Mouse (Mus musculus) small intestine, adult 2 months (tissue): Measurements from ENCODE around the gene Evpl. TPM values are rescaled to one million over a fixed set of nuclear protein-coding genes. Genes with fewer than 3 reads are reported as not detected.

ENCODE experiments used
- H3K27ac ChIP-seq: fragments of 200-500 bp; 2 replicates; pipeline ENCODE4 v1.5.1; 2012; ENCODE audit warnings: low read depth, low read length, control low read depth, inconsistent platforms; ENCODE audit not compliant: insufficient read depth
- H3K27me3 ChIP-seq: fragments of 200-500 bp; 2 replicates; pipeline ENCODE4 v1.6.1; 2012; ENCODE audit warnings: mild to moderate bottlenecking, moderate library complexity, low read length, inconsistent platforms; ENCODE audit not compliant: control insufficient read depth, insufficient read depth
- H3K36me3 ChIP-seq: fragments of 200-500 bp; 2 replicates; pipeline ENCODE4 v1.6.1; 2012; ENCODE audit warnings: mild to moderate bottlenecking, low read length, control low read depth, inconsistent platforms; ENCODE audit not compliant: control insufficient read depth, insufficient read depth
- H3K4me1 ChIP-seq: fragments of 200-500 bp; 2 replicates; pipeline ENCODE4 v1.6.1; 2012; ENCODE audit warnings: low read length, inconsistent platforms, mixed read lengths; ENCODE audit not compliant: control insufficient read depth, insufficient read depth, insufficient read length
- H3K4me3 ChIP-seq: fragments of 200-500 bp; 2 replicates; pipeline ENCODE4 v1.5.1; 2012; ENCODE audit warnings: low read depth, mild to moderate bottlenecking, control low read depth, inconsistent platforms, low read length, moderate library complexity
- CTCF ChIP-seq: fragments of 200-500 bp; IDR thresholded peaks from 2 replicates; pipeline ENCODE4 v1.5.1; 2012; ENCODE audit warnings: low read depth, mild to moderate bottlenecking, control low read depth, inconsistent platforms, low read length, moderate library complexity, mixed read lengths; ENCODE audit not compliant: insufficient replicate concordance, insufficient read length; ENCODE audit errors: extremely low read depth
- POLR2A ChIP-seq: fragments of 200-500 bp; IDR thresholded peaks from 2 replicates; pipeline ENCODE4 v1.6.1; 2012; ENCODE audit warnings: low read depth, mild to moderate bottlenecking, control low read depth, inconsistent platforms, low read length, moderate library complexity
- WGBS: fragments of 180-500 bp; shearing (Covaris S2); methylation state at CpG from one replicate; pipeline ENCODE4 v1.1.7; 2018; 5-methylcytosine and 5-hydroxymethylcytosine counted together
- polyA plus RNA-seq: library from polyadenylated mRNA; depleted of rRNA; stranded (reverse); fragments of >200 nt; gene quantifications from 2 replicates; pipeline ENCODE4 v1.2.3, GENCODE M21; 2012

Evpl gene
- polyA plus RNA-seq, 1 experiment: 12.1 TPM

DNA sequence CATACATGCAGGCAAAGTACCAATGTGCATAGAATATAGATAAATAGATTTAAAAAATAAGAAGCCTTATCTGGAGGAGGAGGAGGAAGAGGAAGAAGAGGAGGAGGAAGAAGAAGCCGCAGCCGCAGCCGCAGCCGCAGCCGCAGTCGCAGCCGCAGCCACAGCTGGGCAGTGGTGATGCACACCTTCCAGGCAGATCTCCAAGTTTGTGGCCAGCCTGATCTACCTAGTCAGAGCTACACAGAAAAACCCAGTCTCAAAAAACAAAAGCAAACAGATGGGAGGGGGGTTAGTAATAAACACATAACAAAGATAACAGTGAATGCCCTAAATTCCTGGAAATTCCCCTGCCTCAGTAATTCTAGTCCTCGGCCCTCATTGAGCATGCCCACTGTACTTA is 43.3 kb downstream of the Evpl start:
- peaks cover 30% of the 10 kb centered on the region for H3K36me3 ChIP-seq

DNA sequence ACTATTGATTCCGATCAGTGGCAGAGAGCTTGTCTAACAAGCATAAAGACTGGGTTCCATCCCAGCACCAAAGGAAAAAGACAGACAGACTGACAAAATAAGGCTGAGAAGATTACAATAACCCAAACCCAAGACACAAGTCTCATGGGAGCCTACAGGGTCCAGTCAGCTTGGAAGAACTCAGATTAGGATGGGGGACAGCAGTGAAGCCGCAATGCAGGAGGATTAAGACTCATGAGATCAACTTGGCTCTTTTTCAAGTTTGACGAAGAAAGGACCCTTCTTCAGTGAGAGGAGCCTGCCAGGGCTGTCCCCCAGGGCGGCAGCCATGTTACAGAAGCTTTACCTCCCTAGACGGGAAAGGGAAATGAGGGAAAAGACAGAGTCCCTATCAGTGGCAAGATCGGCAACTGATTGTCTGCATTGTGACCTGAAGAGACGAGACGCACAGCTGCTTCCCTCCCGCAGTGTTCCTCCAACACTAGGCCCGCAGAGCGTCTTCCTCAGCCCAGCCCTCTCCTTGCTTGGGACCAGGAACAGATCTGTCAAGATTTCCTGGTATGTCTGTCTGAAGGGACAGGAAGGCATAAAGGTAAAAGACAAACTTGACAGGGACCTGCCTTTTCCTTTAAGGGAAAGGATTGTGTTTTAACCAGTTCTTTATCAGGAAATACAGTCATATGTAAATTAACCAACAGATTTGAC is 50.5 kb downstream of the Evpl start:
- Histone ChIP-seq H3K36me3 (peaks cover 71% of the 10 kb centered on the region), H3K4me3 (no peak overlapping the region), H3K27me3 (no peaks in the 10 kb centered on the region), H3K4me1 (peaks cover 4% of the 10 kb centered on the region; the same call in 1 of the 2 replicates), H3K27ac (no peak overlapping the region)
- TF ChIP-seq POLR2A (no peak), CTCF (no peak)
- 75% methylated on average over 11 of the region's 11 CpGs for WGBS

More for the DNA sequence above, 43.3 kb downstream of the Evpl start:
- TF ChIP-seq CTCF (no peak), POLR2A (no peak)
- Histone ChIP-seq H3K27me3 (no peaks in the 10 kb centered on the region), H3K4me3 (peak overlapping the region; percentile 34), H3K4me1 (peaks cover 7% of the 10 kb centered on the region), H3K27ac (peak overlapping the region; percentile 67)
- WGBS: 85% methylated on average over 8 of the region's 8 CpGs

DNA sequence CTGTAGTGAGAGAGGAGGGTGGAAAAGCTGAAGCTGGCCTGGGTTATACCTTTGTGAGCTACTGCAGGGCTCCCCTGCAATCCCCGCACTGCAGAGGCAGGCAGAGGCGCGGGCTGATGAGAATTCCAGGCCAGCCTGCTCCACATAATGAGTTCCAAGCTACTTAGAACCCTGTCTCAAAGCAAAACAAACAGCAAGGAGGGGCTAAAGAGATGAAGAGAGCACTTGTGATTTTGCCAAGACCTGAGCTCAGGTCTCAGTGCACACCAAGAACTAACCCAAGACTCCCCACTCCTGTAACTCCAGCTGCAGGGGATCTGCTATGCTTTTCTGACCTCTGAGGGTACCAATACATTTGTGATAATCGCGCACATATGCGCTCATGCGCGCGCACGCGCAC is 51.5 kb downstream of the Evpl start:
- H3K27ac ChIP-seq: no peak overlapping the region
- 94% methylated on average over 11 of the region's 11 CpGs for WGBS
- H3K4me1 ChIP-seq: peaks cover 4% of the 10 kb centered on the region; the same call in 1 of the 2 replicates
- H3K27me3 ChIP-seq: no peaks in the 10 kb centered on the region
- no peak overlapping the region for H3K4me3 ChIP-seq
- no peak for TF ChIP-seq CTCF
- peaks cover 76% of the 10 kb centered on the region for H3K36me3 ChIP-seq

DNA sequence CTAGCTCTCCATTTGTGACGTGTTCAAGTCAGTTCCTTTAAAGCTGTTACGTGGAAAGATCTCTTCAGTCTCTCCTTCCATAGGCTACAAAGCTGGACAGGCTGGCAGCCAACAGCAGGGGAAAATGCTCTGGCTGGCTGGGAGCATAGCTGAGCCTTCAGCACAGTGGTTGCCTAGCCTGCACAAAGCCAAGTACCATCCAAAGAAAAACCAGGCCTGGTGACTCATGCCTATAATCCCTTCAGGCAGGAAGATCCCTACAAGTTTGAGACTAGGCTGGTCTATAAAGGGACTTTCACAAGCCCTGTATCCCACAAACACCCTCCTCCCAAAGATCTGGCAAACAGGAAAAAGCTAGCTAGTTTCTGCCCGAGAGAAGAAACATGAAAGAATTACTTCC is 52.0 kb downstream of the Evpl start:
- Histone ChIP-seq H3K27ac (no peak overlapping the region), H3K36me3 (peaks cover 74% of the 10 kb centered on the region), H3K4me1 (peaks cover 4% of the 10 kb centered on the region; the same call in 1 of the 2 replicates), H3K4me3 (no peak overlapping the region), H3K27me3 (no peaks in the 10 kb centered on the region)
- WGBS: 84% methylated on average over 3 of the region's 3 CpGs
- TF ChIP-seq POLR2A (no peak), CTCF (no peak)

DNA sequence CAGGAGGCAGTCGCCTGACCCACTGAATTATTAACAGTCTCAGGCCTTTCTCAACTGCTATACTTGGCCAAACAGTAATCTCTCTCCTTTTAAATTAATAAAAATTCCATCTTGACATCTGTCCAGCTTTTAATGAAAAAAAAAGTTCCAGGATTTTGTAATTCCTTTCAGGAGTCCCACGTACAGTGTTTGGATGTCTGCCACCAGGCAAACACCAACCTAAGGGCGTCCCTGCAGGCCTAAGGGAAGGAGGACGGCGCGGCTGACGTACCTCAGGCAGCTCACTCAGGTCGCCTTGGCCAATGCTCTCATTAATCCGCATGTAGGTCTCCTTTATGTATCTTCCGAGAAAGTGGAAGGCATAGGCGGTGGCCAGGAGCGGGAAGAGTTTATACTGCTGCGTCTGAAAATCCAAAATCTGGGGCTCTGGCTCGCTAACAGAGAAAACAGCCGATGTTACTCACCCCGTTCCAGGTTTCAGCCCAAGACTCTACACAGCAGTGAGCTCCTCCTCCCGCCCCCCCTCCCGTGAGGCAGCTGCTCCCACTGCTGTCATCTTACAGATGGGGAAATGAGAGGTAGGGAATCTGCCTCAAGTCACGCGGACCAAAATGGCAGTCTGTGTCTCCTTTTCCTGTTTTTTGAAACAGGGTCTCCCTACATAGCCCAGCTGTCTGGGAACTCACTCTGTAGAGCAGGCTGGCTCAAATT is 59.3 kb downstream of the Evpl start:
- Histone ChIP-seq H3K27me3 (no peaks in the 10 kb centered on the region), H3K27ac (no peak overlapping the region), H3K4me1 (no peaks in the 10 kb centered on the region), H3K36me3 (peaks cover 85% of the 10 kb centered on the region), H3K4me3 (no peak overlapping the region)
- 88% methylated on average over 20 of the region's 20 CpGs for WGBS
- TF ChIP-seq CTCF: no peak
- no peak for TF ChIP-seq POLR2A

DNA sequence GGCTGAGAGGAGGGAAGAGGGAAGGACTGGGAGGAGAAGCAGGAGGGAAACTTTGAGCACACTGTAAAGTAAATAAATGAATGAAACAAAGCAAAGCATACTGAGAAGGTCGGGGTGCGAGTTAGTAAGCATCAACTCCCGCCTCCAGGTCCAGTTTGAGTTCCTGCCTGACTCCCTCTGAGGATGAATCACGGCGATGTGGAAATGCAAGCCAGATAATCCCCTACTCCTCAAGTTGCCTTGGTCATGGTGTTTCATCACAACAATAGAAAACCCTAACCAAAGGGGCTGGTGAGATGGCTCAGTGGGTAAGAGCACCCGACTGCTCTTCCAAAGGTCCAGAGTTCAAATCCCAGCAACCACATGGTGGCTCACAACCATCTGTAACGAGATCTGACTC is 61.9 kb downstream of the Evpl start:
- WGBS: 87% methylated on average over 7 of the region's 7 CpGs
- no peak overlapping the region for H3K4me3 ChIP-seq
- no peaks in the 10 kb centered on the region for H3K4me1 ChIP-seq
- no peak overlapping the region for H3K27ac ChIP-seq
- H3K36me3 ChIP-seq: peaks cover 84% of the 10 kb centered on the region
- no peak for TF ChIP-seq POLR2A
- TF ChIP-seq CTCF: no peak
- no peaks in the 10 kb centered on the region for H3K27me3 ChIP-seq

DNA sequence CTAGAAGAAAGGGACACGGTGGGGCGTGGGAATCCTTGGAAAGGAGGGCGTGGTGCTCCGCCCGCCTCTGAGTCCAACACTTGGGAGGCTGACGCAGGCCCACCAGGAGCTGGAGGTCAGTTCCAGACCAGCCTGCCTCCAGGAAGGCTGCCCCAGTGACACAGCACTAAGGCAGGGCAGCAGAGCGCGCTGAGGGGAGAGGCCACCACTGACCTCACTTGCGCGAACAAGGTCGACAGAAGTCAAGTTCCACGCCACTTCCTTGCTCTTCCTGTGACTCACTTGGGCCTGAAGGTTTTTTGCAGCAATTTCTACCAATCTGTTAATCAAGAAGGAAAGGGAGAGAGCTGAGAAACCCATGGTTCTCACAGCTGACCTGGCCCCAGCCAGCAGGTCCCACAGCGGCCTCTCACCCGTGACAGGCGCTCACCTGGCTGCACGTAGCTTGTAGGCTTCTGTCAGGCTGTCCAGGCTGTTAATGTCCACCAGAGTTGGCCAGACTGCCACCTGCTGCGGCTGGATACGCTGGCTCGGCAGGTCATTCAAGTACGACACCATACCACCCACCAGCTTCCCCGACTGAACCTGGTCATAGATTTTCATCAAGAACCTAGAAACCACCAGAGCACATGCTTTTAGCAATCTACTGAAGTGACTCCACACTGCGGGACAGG is 63.0 kb downstream of the Evpl start:
- Histone ChIP-seq H3K4me3 (no peak overlapping the region), H3K4me1 (no peaks in the 10 kb centered on the region; the same call in 1 of the 2 replicates), H3K27ac (no peak overlapping the region), H3K36me3 (peaks cover 75% of the 10 kb centered on the region), H3K27me3 (no peaks in the 10 kb centered on the region)
- whole genome bisulfite sequencing: 88% methylated on average over 22 of the region's 22 CpGs
- TF ChIP-seq CTCF: no peak
- no peak for TF ChIP-seq POLR2A
